Mouse (Mus musculus) common myeloid progenitor, adult 5-6 weeks (primary cell): ENCODE results near the gene Rab25. TPM values are rescaled to one million over a fixed set of nuclear protein-coding genes. Genes with fewer than 3 reads are reported as not detected.

ENCODE experiments used
- total RNA-seq: library from RNA; stranded (forward); fragments of 200-1000, 187-1606 nt; gene quantifications from 2 replicates; pipeline ENCODE4 v1.2.3, GENCODE M21; 2017

Rab25 gene
- total RNA-seq, 1 experiment from 2014 or later = not detected

Other genes with a start within 250 kb of the Rab25 start
- gene Glmp, start 223.3 kb downstream of the Rab25 start, total RNA-seq = 8.6 and 19.4 TPM in 2 replicates
- gene Tmem79, start 212.2 kb downstream of the Rab25 start, total RNA-seq = 6.7 TPM in 1 of 2 replicates, not detected in the other
- 48.9 and 61.2 TPM in 2 replicates for gene Smg5, start 212.0 kb downstream of the Rab25 start, total RNA-seq
- not detected in 2 replicates for gene Paqr6, start 183.7 kb downstream of the Rab25 start, total RNA-seq
- not detected in 2 replicates for gene Bglap3, start 175.6 kb downstream of the Rab25 start, total RNA-seq
- not detected in 2 replicates for gene Bglap2, start 169.6 kb downstream of the Rab25 start, total RNA-seq
- not detected in 2 replicates for gene Bglap, start 163.8 kb downstream of the Rab25 start, total RNA-seq
- gene Pmf1, start 138.0 kb downstream of the Rab25 start, total RNA-seq = 88.3 and 107 TPM in 2 replicates
- gene Slc25a44, start 123.2 kb downstream of the Rab25 start, total RNA-seq = 16.8 and 17.1 TPM in 2 replicates
- gene Sema4a, start 87.1 kb downstream of the Rab25 start, total RNA-seq = 2.5 and 4.7 TPM in 2 replicates
- 19.3 and 25.6 TPM in 2 replicates for gene Lmna, start 38.3 kb downstream of the Rab25 start, total RNA-seq
- 7.2 and 9.6 TPM in 2 replicates for gene Mex3a, start 15.9 kb downstream of the Rab25 start, total RNA-seq
- gene Lamtor2, start 4.8 kb upstream of the Rab25 start, total RNA-seq = 47.2 and 56.0 TPM in 2 replicates
- gene Ubqln4, start 5.5 kb upstream of the Rab25 start, total RNA-seq = 47.1 and 48.5 TPM in 2 replicates
- gene Ssr2, start 27.6 kb upstream of the Rab25 start, total RNA-seq = 144 and 157 TPM in 2 replicates
- gene Arhgef2, start 57.7 kb upstream of the Rab25 start, total RNA-seq = 92.2 and 93.1 TPM in 2 replicates
- not detected in 2 replicates for gene Rxfp4, start 104.8 kb upstream of the Rab25 start, total RNA-seq
- 52.6 and 71.2 TPM in 2 replicates for gene Khdc4, start 137.5 kb upstream of the Rab25 start, total RNA-seq
- gene Rit1, start 168.5 kb upstream of the Rab25 start, total RNA-seq = 15.3 TPM in 2 replicates
- gene Syt11, start 226.9 kb upstream of the Rab25 start, total RNA-seq = 0.82 and 1.3 TPM in 2 replicates